Mouse (Mus musculus): ENCODE results near the gene Rad51.

DNA sequence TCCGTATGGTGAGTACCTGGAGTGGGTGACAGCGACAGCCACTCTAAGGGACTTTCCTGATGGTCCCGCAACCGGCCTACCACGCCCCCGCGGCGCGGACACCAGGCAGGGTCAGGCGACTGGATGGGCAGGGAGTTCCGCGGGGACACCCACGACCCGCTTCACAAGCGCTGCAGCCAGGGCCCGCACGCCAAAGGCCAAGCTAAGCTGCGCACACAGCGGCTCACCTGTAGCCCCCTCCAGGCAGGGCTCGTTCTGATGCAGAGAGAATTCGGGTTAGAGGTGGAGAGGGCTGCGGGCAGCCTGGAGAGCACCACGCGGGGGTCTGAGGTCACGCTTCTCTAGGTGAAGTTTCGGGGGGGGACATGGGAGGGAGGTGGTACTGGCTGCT lies 55.3 kb downstream of the Rad51 start:
- TF ChIP-seq EP300 (IDR thresholded peaks at IDR 0.05; ENCODE audit: low read depth) = no peak
- TF ChIP-seq CTCF (IDR thresholded peaks at IDR 0.05; ENCODE audit: low read depth) = no peak
